Mouse (Mus musculus) MEL (cell line): ENCODE measurements around the gene Tmem132c. TPM values are rescaled to one million over a fixed set of nuclear protein-coding genes. Genes with fewer than 3 reads are reported as not detected.

Source experiments
- DNase-seq: peaks from one replicate; pipeline ENCODE4 v3.0.0; 2011; ENCODE audit warnings: low read depth, low spot score
- H3K27ac ChIP-seq: 2 replicates; pipeline ENCODE4 v1.5.1; 2012; ENCODE audit warnings: low read depth, mild to moderate bottlenecking, control low read depth, low read length, moderate library complexity; ENCODE audit not compliant: control insufficient read depth
- H3K27me3 ChIP-seq, 2 experiments: fragments of 150-350 bp in 1 of 2; sonication (generic) in 1 of 2; 2 replicates each; pipeline ENCODE4 v1.6.1; 2012; ENCODE audit warnings: low read length in 2 of 2, mild to moderate bottlenecking in 2 of 2, improper control_type of control experiment in 1 of 2, moderate library complexity in 1 of 2; ENCODE audit not compliant: insufficient read depth in 2 of 2, control insufficient read depth in 1 of 2
- H3K36me3 ChIP-seq, 2 experiments: 2 replicates each; pipeline ENCODE4 v1.6.1; 2012 to 2014; ENCODE audit warnings: low read length in 2 of 2, improper control_type of control experiment in 1 of 2, inconsistent platforms in 1 of 2, mild to moderate bottlenecking in 1 of 2; ENCODE audit not compliant: insufficient read depth in 2 of 2, control insufficient read depth in 1 of 2
- H3K4me1 ChIP-seq, 2 experiments: fragments of 150-350 bp in 1 of 2; sonication (generic) in 1 of 2; 2 replicates each; pipeline ENCODE4 v1.6.1; 2012; ENCODE audit warnings: low read length in 2 of 2, improper control_type of control experiment in 1 of 2, mild to moderate bottlenecking in 1 of 2; ENCODE audit not compliant: insufficient read depth in 2 of 2, control insufficient read depth in 1 of 2
- H3K4me3 ChIP-seq, 2 experiments: fragments of 150-350 bp in 1 of 2; sonication (generic) in 1 of 2; 2 replicates each; pipeline ENCODE4 v1.5.1; 2012; ENCODE audit warnings: low read depth in 2 of 2, low read length in 2 of 2, mild to moderate bottlenecking in 2 of 2, moderate library complexity in 2 of 2, control low read depth in 1 of 2, improper control_type of control experiment in 1 of 2; ENCODE audit not compliant: control insufficient read depth in 1 of 2, insufficient read depth in 1 of 2
- H3K79me2 ChIP-seq: 2 replicates; pipeline ENCODE4 v1.6.1; 2012; ENCODE audit warnings: mild to moderate bottlenecking, low read length, moderate library complexity; ENCODE audit not compliant: control insufficient read depth, poor library complexity, insufficient read depth
- H3K9ac ChIP-seq: 2 replicates; pipeline ENCODE4 v1.6.1; 2012; ENCODE audit warnings: low read depth, mild to moderate bottlenecking, control low read depth, low read length, moderate library complexity; ENCODE audit not compliant: control insufficient read depth, poor library complexity, severe bottlenecking
- H3K9me3 ChIP-seq: fragments of 150-350 bp; sonication (generic); replicated peaks from 2 replicates; pipeline ENCODE4 v1.6.1; 2012; ENCODE audit warnings: mild to moderate bottlenecking, low read length, improper control_type of control experiment, moderate library complexity; ENCODE audit not compliant: insufficient read depth
- BHLHE40 ChIP-seq: IDR thresholded peaks from 2 replicates; pipeline ENCODE4 v1.6.1; 2012; ENCODE audit warnings: low read depth, mild to moderate bottlenecking, inconsistent platforms, low read length, improper control_type of control experiment, borderline replicate concordance
- ELF1 ChIP-seq: IDR thresholded peaks from 2 replicates; pipeline ENCODE4 v1.6.1; 2014; ENCODE audit warnings: low read depth, mild to moderate bottlenecking, inconsistent platforms, low read length, improper control_type of control experiment, moderate library complexity
- EP300 ChIP-seq, 2 experiments: IDR thresholded peaks; 2 replicates each; pipeline ENCODE4 v1.6.1; 2011; ENCODE audit warnings: improper control_type of control experiment in 2 of 2, low read length in 2 of 2, low read depth in 1 of 2, mild to moderate bottlenecking in 1 of 2
- GABPA ChIP-seq: IDR thresholded peaks from 2 replicates; pipeline ENCODE4 v1.6.1; 2012; ENCODE audit warnings: low read depth, mild to moderate bottlenecking, inconsistent platforms, low read length, improper control_type of control experiment, moderate library complexity
- GATA1 ChIP-seq: IDR thresholded peaks from 2 replicates; pipeline ENCODE4 v1.6.1; 2011; ENCODE audit warnings: low read depth, low read length, improper control_type of control experiment
- HCFC1 ChIP-seq: IDR thresholded peaks from 2 replicates; pipeline ENCODE4 v1.6.1; 2012; ENCODE audit warnings: low read depth, mild to moderate bottlenecking, inconsistent platforms, low read length, improper control_type of control experiment, moderate library complexity
- MAX ChIP-seq: IDR thresholded peaks from 2 replicates; pipeline ENCODE4 v1.6.1; 2011; ENCODE audit warnings: low read length, improper control_type of control experiment
- MXI1 ChIP-seq: IDR thresholded peaks from 2 replicates; pipeline ENCODE4 v1.6.1; 2011; ENCODE audit warnings: mild to moderate bottlenecking, low read depth, low read length, improper control_type of control experiment
- MYC ChIP-seq: IDR thresholded peaks from 2 replicates; pipeline ENCODE4 v1.6.1; 2011; ENCODE audit warnings: low read depth, mild to moderate bottlenecking, low read length, improper control_type of control experiment, moderate library complexity
- POLR2AphosphoS2 ChIP-seq: IDR thresholded peaks from 2 replicates; pipeline ENCODE4 v1.6.1; 2011; ENCODE audit warnings: low read length, improper control_type of control experiment
- POLR2AphosphoS5 ChIP-seq: IDR thresholded peaks from 2 replicates; pipeline ENCODE4 v1.6.1; 2012; ENCODE audit warnings: low read depth, borderline replicate concordance, mild to moderate bottlenecking, inconsistent platforms, low read length, moderate library complexity, mixed read lengths
- SIN3A ChIP-seq: IDR thresholded peaks from 2 replicates; pipeline ENCODE4 v1.6.1; 2012; ENCODE audit warnings: low read length, improper control_type of control experiment, inconsistent platforms
- SMC3 ChIP-seq: IDR thresholded peaks from 2 replicates; pipeline ENCODE4 v1.6.1; 2011; ENCODE audit warnings: low read depth, low read length, improper control_type of control experiment
- TAL1 ChIP-seq: IDR thresholded peaks from 2 replicates; pipeline ENCODE4 v1.6.1; 2012; ENCODE audit warnings: mild to moderate bottlenecking, inconsistent platforms, low read length, moderate library complexity, mixed read lengths
- TBP ChIP-seq: IDR thresholded peaks from 2 replicates; pipeline ENCODE4 v1.8.0; 2011; ENCODE audit warnings: low read depth, low read length, improper control_type of control experiment
- TCF12 ChIP-seq: IDR thresholded peaks from 2 replicates; pipeline ENCODE4 v1.6.1; 2014; ENCODE audit warnings: low read depth, mild to moderate bottlenecking, inconsistent platforms, low read length, improper control_type of control experiment, moderate library complexity
- USF1 ChIP-seq: IDR thresholded peaks from 2 replicates; pipeline ENCODE4 v1.6.1; 2014; ENCODE audit warnings: low read depth, mild to moderate bottlenecking, inconsistent platforms, low read length, improper control_type of control experiment, moderate library complexity
- ZKSCAN1 ChIP-seq: IDR thresholded peaks from 2 replicates; pipeline ENCODE4 v1.6.1; 2012; ENCODE audit warnings: low read depth, mild to moderate bottlenecking, inconsistent platforms, low read length, improper control_type of control experiment, moderate library complexity
- ZNF384 ChIP-seq: IDR thresholded peaks from 2 replicates; pipeline ENCODE4 v1.6.1; 2012; ENCODE audit warnings: low read depth, mild to moderate bottlenecking, inconsistent platforms, low read length, improper control_type of control experiment
- polyA plus RNA-seq, 2 experiments: library from polyadenylated mRNA; stranded (reverse) in 1 of 2; unstranded in 1 of 2; fragments of >175 nt in 1 of 2; fragments of >200 nt in 1 of 2; gene quantifications; 2 replicates each; pipeline versions ENCODE4 v1.2.1 to v1.2.4; 2012; ENCODE audit warnings: low replicate concordance in 2 of 2, low read depth in 1 of 2; ENCODE audit not compliant: insufficient read length in 2 of 2, insufficient read depth in 1 of 2, missing spikeins in 1 of 2
- total RNA-seq: library from RNA; depleted of rRNA; stranded (reverse); fragments of 300-350 nt; gene quantifications from 2 replicates; pipeline ENCODE4 v1.2.3, GENCODE M21; 2012

Tmem132c gene
- total and polyA plus RNA-seq, 3 experiments, result not detected

- TF ChIP-seq GABPA (no peak), MAX (no peak), BHLHE40 (no peak), ZKSCAN1 (no peak), HCFC1 (no peak)
- Histone ChIP-seq H3K27me3 (no peaks in the 10 kb centered on the region), H3K36me3 (no peaks in the 10 kb centered on the region), H3K79me2 (no peaks in the 10 kb centered on the region), H3K4me1 (no peaks in the 10 kb centered on the region), H3K9ac (no peak overlapping the region), H3K9me3 (no peaks in the 10 kb centered on the region), H3K4me3 (no peak overlapping the region), H3K27ac (no peak overlapping the region)
- DNase-seq, result no peak
Measured at GRCm38 (mm10) chr5:127306726-127307125, 65.1 kb downstream of the Tmem132c start.

GRCm38 (mm10) chr5:127310318-127311004 lies 68.9 kb downstream of the Tmem132c start:
- no peak for TF ChIP-seq EP300 (IDR thresholded peaks at IDR 0.05; ENCODE audit: low read depth in 1 of 2, low read length in 2 of 2)
- no peak for TF ChIP-seq SMC3
- TF ChIP-seq POLR2AphosphoS5, result no peak
- TF ChIP-seq BHLHE40, result no peak
- no peak for TF ChIP-seq ELF1
- TF ChIP-seq SIN3A, result no peak
- TF ChIP-seq GATA1, result no peak
- no peak for TF ChIP-seq TCF12
- TF ChIP-seq POLR2AphosphoS2, result no peak
- TF ChIP-seq USF1, result no peak
- no peak for TF ChIP-seq ZNF384
- no peak for TF ChIP-seq MYC
- TF ChIP-seq TAL1, result no peak
- no peak for TF ChIP-seq MXI1
- TF ChIP-seq TBP, result no peak
- no peaks in the 10 kb centered on the region for H3K36me3 ChIP-seq
- no peak overlapping the region for H3K9ac ChIP-seq
- DNase-seq, result no peak
- H3K27me3 ChIP-seq, result no peaks in the 10 kb centered on the region
- no peaks in the 10 kb centered on the region for H3K9me3 ChIP-seq
- no peaks in the 10 kb centered on the region for H3K4me1 ChIP-seq
- H3K4me3 ChIP-seq, result no peak overlapping the region
- H3K79me2 ChIP-seq, result no peaks in the 10 kb centered on the region
- H3K27ac ChIP-seq, result no peak overlapping the region
